Mouse (Mus musculus) midbrain, embryonic 11.5 days (tissue): ENCODE measurements at regions not wholly inside any gene's neighbourhood (a gene's known extent, or its start where the extent isn't known, plus 50 kb on each side); places are given as distances from the start of the nearest gene placed in this dataset.

Source experiments
- ATAC-seq: fragments of 200-750 bp; cut with Nextera tagmentation; 2 replicates; pipeline ENCODE4 v1.8.0; 2017; ENCODE audit warnings: moderate TSS enrichment, moderate library complexity; ENCODE audit not compliant: low FRiP score
- DNase-seq: peaks from one replicate; pipeline ENCODE4 v3.0.0; 2015; ENCODE audit warnings: low spot score; ENCODE audit errors: missing footprints
- H3K27ac ChIP-seq: fragments of 300-500 bp; sonication (generic); 2 replicates; pipeline ENCODE4 v1.5.1; 2014; ENCODE audit warnings: low read depth, low read length
- H3K27me3 ChIP-seq: fragments of 300-500 bp; sonication (generic); 2 replicates; pipeline ENCODE4 v1.6.1; 2014; ENCODE audit warnings: mild to moderate bottlenecking, low read length, moderate library complexity, mixed read lengths; ENCODE audit not compliant: control insufficient read depth, insufficient read depth
- H3K36me3 ChIP-seq: fragments of 300-500 bp; sonication (generic); 2 replicates; pipeline ENCODE4 v1.6.1; 2014; ENCODE audit warnings: mild to moderate bottlenecking, low read length, moderate library complexity, mixed read lengths; ENCODE audit not compliant: control insufficient read depth, insufficient read depth
- H3K4me1 ChIP-seq: fragments of 300-500 bp; sonication (generic); 2 replicates; pipeline ENCODE4 v1.6.1; 2014; ENCODE audit warnings: low read length; ENCODE audit not compliant: control insufficient read depth, insufficient read depth
- H3K4me2 ChIP-seq: fragments of 300-500 bp; sonication (generic); 2 replicates; pipeline ENCODE4 v1.6.1; 2014; ENCODE audit warnings: mild to moderate bottlenecking, moderate library complexity
- H3K4me3 ChIP-seq: fragments of 300-500 bp; sonication (generic); 2 replicates; pipeline ENCODE4 v1.5.1; 2014; ENCODE audit warnings: low read depth, low read length
- H3K9ac ChIP-seq: fragments of 300-500 bp; sonication (generic); 2 replicates; pipeline ENCODE4 v1.6.1; 2014; ENCODE audit warnings: low read length
- H3K9me3 ChIP-seq: fragments of 300-500 bp; sonication (generic); 2 replicates; pipeline ENCODE4 v1.6.1; 2016; ENCODE audit warnings: low read length; ENCODE audit not compliant: control insufficient read depth
- WGBS: fragments of 180-500 bp; shearing (Covaris S2); extraction: QIAGEN DNeasy Blood & Tissue Kit; methylation state at CpG from one replicate; pipeline ENCODE4 v1.1.7; 2014; 5-methylcytosine and 5-hydroxymethylcytosine counted together

GRCm38 (mm10) chr15:8761132-8761531, 50.6 kb upstream of the Slc1a3 start:
- ATAC-seq (no peak), DNase-seq (no peak)
- Histone ChIP-seq H3K4me1 (no peaks in the 10 kb centered on the region), H3K9me3 (no peaks in the 10 kb centered on the region), H3K4me3 (no peak overlapping the region), H3K4me2 (no peak overlapping the region), H3K9ac (no peak overlapping the region), H3K36me3 (no peaks in the 10 kb centered on the region), H3K27ac (no peak overlapping the region), H3K27me3 (no peaks in the 10 kb centered on the region)
- 72% methylated on average over 5 of the region's 5 CpGs for WGBS
